Mouse (Mus musculus): ENCODE measurements around the gene Gtpbp4. TPM values are rescaled to one million over a fixed set of nuclear protein-coding genes. Genes with fewer than 3 reads are reported as not detected.
"Not testable (repeated sequence)": the region's sequence is repeated elsewhere in the genome, so short reads cannot be mapped to it uniquely, and the experiment has no call there.

Gene Gtpbp4
- polyA plus RNA-seq, 1 experiment = 172 TPM

DNA sequence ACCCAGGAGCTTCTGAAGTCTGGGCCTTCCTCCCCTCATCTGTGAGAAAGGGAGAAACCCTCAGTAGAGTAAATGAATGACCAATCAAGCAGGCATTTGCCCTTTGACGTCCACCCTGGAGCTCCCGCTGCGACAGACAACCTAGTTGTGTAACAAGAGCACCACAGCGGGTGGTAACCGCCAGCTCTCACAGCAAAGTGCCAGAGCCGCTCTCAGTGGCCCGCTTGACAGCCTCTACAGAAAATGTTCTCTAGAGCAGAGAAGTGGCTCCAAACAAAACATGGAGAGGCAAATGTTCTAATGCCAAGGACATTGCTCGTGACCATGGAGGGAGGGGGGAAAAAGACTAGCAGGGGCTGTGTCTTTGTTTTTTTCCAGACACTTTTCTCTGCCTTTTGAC lies 21.3 kb upstream of the Gtpbp4 start:
- no peak overlapping the region for H3K4me3 ChIP-seq (ENCODE audit: low read depth, low read length)
- H3K9me3 ChIP-seq (replicated peaks; ENCODE audit: control insufficient read depth, insufficient read depth, low read length, poor library complexity, severe bottlenecking) = no peaks in the 10 kb centered on the region
- H3K27me3 ChIP-seq (ENCODE audit: control insufficient read depth, insufficient read depth, low read length, poor library complexity, severe bottlenecking) = no peaks in the 10 kb centered on the region; the same call in 1 of the 2 replicates
- no peak overlapping the region for H3K27ac ChIP-seq (ENCODE audit: insufficient read depth, low read length)
- no peaks in the 10 kb centered on the region for H3K36me3 ChIP-seq (ENCODE audit: control insufficient read depth, insufficient read depth, low read length, poor library complexity, severe bottlenecking)
- no peak overlapping the region for H3K9ac ChIP-seq (ENCODE audit: low read depth, poor library complexity, severe bottlenecking)
- H3K4me1 ChIP-seq (ENCODE audit: control insufficient read depth, insufficient read depth, low read length) = peaks cover 1% of the 10 kb centered on the region
- TF ChIP-seq CTCF (IDR thresholded peaks at IDR 0.05; ENCODE audit: low read depth, low read length) = no peak
- peak; percentile 78; the same call in 1 of the 2 replicates for TF ChIP-seq EP300 (IDR thresholded peaks at IDR 0.05; ENCODE audit: insufficient read depth, low read depth, low read length)

DNA sequence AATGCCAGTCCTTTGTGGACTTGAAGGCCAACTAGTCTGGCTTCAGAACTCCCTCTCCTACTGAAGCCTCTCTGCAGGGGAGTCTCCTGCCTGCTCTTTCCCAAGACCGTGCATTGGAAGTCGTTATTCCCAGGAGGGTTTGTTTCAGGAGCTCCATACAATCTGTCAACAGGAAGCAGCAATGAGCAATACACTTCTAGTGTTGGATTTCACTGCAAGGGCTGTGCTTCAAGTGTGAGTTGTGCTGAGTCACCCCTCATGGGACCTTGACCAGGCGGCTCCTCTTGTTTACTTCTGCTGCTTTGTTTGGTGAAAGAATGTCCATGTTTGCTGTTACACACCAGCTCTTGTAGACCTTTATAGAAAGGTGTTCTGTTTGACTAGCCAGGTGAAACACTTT lies 18.5 kb upstream of the Gtpbp4 start:
- Histone ChIP-seq H3K27ac (ENCODE audit: insufficient read depth, low read length) (0 out of 2 replicates have a peak overlapping the region, but pooled peaks have one; percentile 25), H3K27me3 (ENCODE audit: control insufficient read depth, insufficient read depth, low read length, poor library complexity, severe bottlenecking) (no peaks in the 10 kb centered on the region; the same call in 1 of the 2 replicates), H3K9ac (ENCODE audit: low read depth, poor library complexity, severe bottlenecking) (no peak overlapping the region), H3K36me3 (ENCODE audit: control insufficient read depth, insufficient read depth, low read length, poor library complexity, severe bottlenecking) (no peaks in the 10 kb centered on the region), H3K4me1 (ENCODE audit: control insufficient read depth, insufficient read depth, low read length) (peaks cover 1% of the 10 kb centered on the region), H3K9me3 (replicated peaks; ENCODE audit: control insufficient read depth, insufficient read depth, low read length, poor library complexity, severe bottlenecking) (no peaks in the 10 kb centered on the region), H3K4me3 (ENCODE audit: low read depth, low read length) (no peak overlapping the region)
- no peak for TF ChIP-seq CTCF (IDR thresholded peaks at IDR 0.05; ENCODE audit: low read depth, low read length)
- no peak for TF ChIP-seq POLR2A (IDR thresholded peaks at IDR 0.05; ENCODE audit: insufficient read depth, low read length)
- 0 out of 2 replicates have a peak, but pooled peaks have one; percentile 59 for TF ChIP-seq EP300 (IDR thresholded peaks at IDR 0.05; ENCODE audit: insufficient read depth, low read depth, low read length)

DNA sequence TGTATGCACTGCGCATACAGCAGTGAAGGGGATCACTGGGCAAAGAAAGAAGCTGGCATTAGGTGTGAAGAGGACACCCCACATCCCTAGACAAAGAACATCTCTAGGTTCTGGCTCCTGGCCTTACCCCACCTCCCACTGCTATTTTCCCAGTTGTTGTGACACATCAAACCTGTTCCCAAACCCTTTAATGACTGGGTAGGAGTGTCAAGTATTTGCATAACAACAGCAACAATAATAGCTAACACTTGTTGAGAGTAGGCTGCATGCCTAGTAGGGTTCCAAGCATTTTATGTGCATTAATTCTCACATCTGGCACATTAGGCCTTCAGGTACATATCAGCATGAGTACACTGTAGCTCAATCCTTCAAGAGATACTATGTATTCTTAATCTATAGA lies 17.6 kb upstream of the Gtpbp4 start:
- H3K9ac ChIP-seq (ENCODE audit: low read depth, poor library complexity, severe bottlenecking) = no peak overlapping the region
- peaks cover 1% of the 10 kb centered on the region for H3K4me1 ChIP-seq (ENCODE audit: control insufficient read depth, insufficient read depth, low read length)
- no peak overlapping the region for H3K27ac ChIP-seq (ENCODE audit: insufficient read depth, low read length)
- no peaks in the 10 kb centered on the region for H3K36me3 ChIP-seq (ENCODE audit: control insufficient read depth, insufficient read depth, low read length, poor library complexity, severe bottlenecking)
- H3K4me3 ChIP-seq (ENCODE audit: low read depth, low read length) = no peak overlapping the region
- no peaks in the 10 kb centered on the region; the same call in 1 of the 2 replicates for H3K27me3 ChIP-seq (ENCODE audit: control insufficient read depth, insufficient read depth, low read length, poor library complexity, severe bottlenecking)
- TF ChIP-seq CTCF (IDR thresholded peaks at IDR 0.05; ENCODE audit: low read depth, low read length) (no peak), EP300 (IDR thresholded peaks at IDR 0.05; ENCODE audit: insufficient read depth, low read depth, low read length) (no peak), POLR2A (IDR thresholded peaks at IDR 0.05; ENCODE audit: insufficient read depth, low read length) (no peak)
- no peaks in the 10 kb centered on the region for H3K9me3 ChIP-seq (replicated peaks; ENCODE audit: control insufficient read depth, insufficient read depth, low read length, poor library complexity, severe bottlenecking)

DNA sequence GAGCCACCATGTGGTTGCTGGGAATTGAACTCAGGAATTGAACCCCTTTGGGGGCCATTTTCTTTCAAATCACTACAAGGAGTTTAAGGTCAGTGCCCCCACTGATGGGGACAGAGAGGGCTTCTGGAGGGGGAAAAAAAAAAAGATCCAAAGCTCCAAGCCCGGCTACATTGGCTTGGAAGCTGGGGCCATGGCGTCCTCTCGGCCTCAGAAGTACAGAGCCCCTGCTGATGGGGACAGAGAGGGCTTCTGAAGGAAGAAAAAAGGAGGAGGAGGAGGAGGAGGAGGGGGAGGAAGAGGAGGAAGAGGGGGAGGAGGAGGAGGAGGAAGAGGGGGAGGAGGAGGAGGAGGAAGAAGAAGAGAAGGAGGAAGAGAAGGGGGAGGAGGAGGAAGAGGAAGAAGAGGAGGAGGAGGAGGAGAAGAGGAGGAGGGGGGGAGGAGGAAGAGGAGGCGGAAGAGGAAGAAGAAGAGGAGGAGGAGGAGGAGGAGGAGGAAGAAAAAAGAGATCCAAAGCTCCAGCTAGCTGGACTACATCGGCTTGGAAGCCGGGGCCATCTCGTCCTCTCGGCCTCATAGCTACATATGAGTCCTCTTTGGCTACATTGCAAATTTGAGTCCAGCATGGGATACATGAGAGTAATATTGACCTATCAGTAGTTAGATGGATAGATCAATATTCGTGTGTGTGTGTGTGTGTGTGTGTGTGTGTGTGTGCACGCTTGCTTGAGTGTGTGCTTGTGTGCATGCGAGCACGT lies 15.9 kb upstream of the Gtpbp4 start:
- H3K4me3 ChIP-seq (ENCODE audit: low read depth, low read length) = no peak overlapping the region
- H3K36me3 ChIP-seq (ENCODE audit: control insufficient read depth, insufficient read depth, low read length, poor library complexity, severe bottlenecking) = no peaks in the 10 kb centered on the region
- no peaks in the 10 kb centered on the region; the same call in 1 of the 2 replicates for H3K27me3 ChIP-seq (ENCODE audit: control insufficient read depth, insufficient read depth, low read length, poor library complexity, severe bottlenecking)
- H3K27ac ChIP-seq (ENCODE audit: insufficient read depth, low read length) = no peak overlapping the region
- no peaks in the 10 kb centered on the region for H3K4me1 ChIP-seq (ENCODE audit: control insufficient read depth, insufficient read depth, low read length)
- TF ChIP-seq POLR2A (IDR thresholded peaks at IDR 0.05; ENCODE audit: insufficient read depth, low read length) (no peak), CTCF (IDR thresholded peaks at IDR 0.05; ENCODE audit: low read depth, low read length) (no peak), EP300 (IDR thresholded peaks at IDR 0.05; ENCODE audit: insufficient read depth, low read depth, low read length) (no peak)
- H3K9ac ChIP-seq (ENCODE audit: low read depth, poor library complexity, severe bottlenecking) = no peak overlapping the region
- no peaks in the 10 kb centered on the region for H3K9me3 ChIP-seq (replicated peaks; ENCODE audit: control insufficient read depth, insufficient read depth, low read length, poor library complexity, severe bottlenecking)

DNA sequence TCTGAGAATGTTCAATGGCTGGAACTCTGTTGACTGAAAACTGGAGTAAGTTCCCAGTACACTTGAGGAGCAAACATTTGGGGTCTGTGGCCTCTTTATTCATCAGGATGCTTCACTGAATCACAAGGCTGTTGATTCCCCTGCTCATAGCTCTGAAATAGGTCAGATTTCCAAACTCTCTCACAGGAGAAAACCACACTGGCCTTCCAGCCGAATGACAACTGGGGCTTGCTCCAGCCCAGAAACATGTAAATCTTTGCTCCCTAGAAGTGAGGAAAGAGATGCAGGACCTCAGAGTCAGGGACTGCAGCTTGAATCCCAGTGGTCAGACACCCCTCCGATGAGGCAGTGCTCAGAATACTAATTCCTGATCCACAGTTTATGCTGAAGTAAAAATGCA lies 7.4 kb upstream of the Gtpbp4 start:
- peak overlapping the region; percentile 19; the same call in 1 of the 2 replicates for H3K27ac ChIP-seq (ENCODE audit: insufficient read depth, low read length)
- TF ChIP-seq POLR2A (IDR thresholded peaks at IDR 0.05; ENCODE audit: insufficient read depth, low read length) (no peak), CTCF (IDR thresholded peaks at IDR 0.05; ENCODE audit: low read depth, low read length) (no peak), EP300 (IDR thresholded peaks at IDR 0.05; ENCODE audit: insufficient read depth, low read depth, low read length) (no peak)
- no peak overlapping the region for H3K9ac ChIP-seq (ENCODE audit: low read depth, poor library complexity, severe bottlenecking)
- no peaks in the 10 kb centered on the region for H3K9me3 ChIP-seq (replicated peaks; ENCODE audit: control insufficient read depth, insufficient read depth, low read length, poor library complexity, severe bottlenecking)
- no peaks in the 10 kb centered on the region for H3K27me3 ChIP-seq (ENCODE audit: control insufficient read depth, insufficient read depth, low read length, poor library complexity, severe bottlenecking)
- peaks cover 3% of the 10 kb centered on the region for H3K4me1 ChIP-seq (ENCODE audit: control insufficient read depth, insufficient read depth, low read length)
- no peak overlapping the region for H3K4me3 ChIP-seq (ENCODE audit: low read depth, low read length)
- no peaks in the 10 kb centered on the region for H3K36me3 ChIP-seq (ENCODE audit: control insufficient read depth, insufficient read depth, low read length, poor library complexity, severe bottlenecking)

DNA sequence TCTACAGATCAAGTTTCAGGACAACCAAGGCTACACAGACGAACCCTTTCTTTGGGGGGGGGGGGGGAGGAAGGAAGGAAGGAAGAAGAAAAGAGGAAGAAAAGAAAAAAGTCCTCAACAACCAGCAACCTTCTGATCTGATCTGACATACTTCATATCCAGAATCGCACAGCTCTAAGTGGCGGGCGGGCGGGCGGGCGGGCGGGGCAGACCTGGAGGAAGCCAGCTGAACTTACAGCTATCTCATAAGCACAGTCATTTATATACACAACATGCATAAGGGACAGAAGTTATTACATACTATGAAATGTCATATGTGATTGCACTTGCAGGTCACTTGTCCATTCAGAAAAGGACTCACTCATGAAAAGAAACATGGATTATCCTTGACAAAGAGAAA lies 3.6 kb upstream of the Gtpbp4 start:
- H3K9me3 ChIP-seq (replicated peaks; ENCODE audit: control insufficient read depth, insufficient read depth, low read length, poor library complexity, severe bottlenecking) = no peaks in the 10 kb centered on the region
- no peaks in the 10 kb centered on the region for H3K36me3 ChIP-seq (ENCODE audit: control insufficient read depth, insufficient read depth, low read length, poor library complexity, severe bottlenecking)
- H3K4me3 ChIP-seq (ENCODE audit: low read depth, low read length) = no peak overlapping the region
- no peaks in the 10 kb centered on the region for H3K27me3 ChIP-seq (ENCODE audit: control insufficient read depth, insufficient read depth, low read length, poor library complexity, severe bottlenecking)
- H3K4me1 ChIP-seq (ENCODE audit: control insufficient read depth, insufficient read depth, low read length) = peaks cover 3% of the 10 kb centered on the region
- no peak for TF ChIP-seq POLR2A (IDR thresholded peaks at IDR 0.05; ENCODE audit: insufficient read depth, low read length)
- no peak for TF ChIP-seq EP300 (IDR thresholded peaks at IDR 0.05; ENCODE audit: insufficient read depth, low read depth, low read length)
- TF ChIP-seq CTCF (IDR thresholded peaks at IDR 0.05; ENCODE audit: low read depth, low read length) = no peak
- no peak overlapping the region for H3K9ac ChIP-seq (ENCODE audit: low read depth, poor library complexity, severe bottlenecking)
- no peak overlapping the region for H3K27ac ChIP-seq (ENCODE audit: insufficient read depth, low read length)

DNA sequence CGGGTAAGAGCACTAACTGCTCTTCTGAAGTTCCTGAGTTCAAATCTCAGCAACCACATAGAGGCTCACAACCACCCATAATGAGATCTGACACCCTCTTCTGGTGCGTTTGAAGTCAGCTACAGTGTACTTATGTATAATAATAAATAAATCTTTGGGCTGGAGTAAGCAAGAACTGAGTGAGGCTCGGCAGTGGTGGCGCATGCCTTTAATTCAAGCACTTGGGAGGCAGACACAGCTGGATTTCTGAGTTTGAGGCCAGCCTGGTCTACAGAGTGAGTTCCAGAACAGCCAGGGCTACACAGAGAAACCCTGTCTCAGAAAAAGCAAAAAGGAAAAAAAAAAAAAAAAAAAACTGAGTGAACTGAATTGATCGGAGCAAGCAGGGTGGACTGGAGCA lies 1.3 kb upstream of the Gtpbp4 start:
- H3K36me3 ChIP-seq (ENCODE audit: control insufficient read depth, insufficient read depth, low read length, poor library complexity, severe bottlenecking); H3K27me3 ChIP-seq (ENCODE audit: control insufficient read depth, insufficient read depth, low read length, poor library complexity, severe bottlenecking); H3K9me3 ChIP-seq (replicated peaks; ENCODE audit: control insufficient read depth, insufficient read depth, low read length, poor library complexity, severe bottlenecking); H3K4me3 ChIP-seq (ENCODE audit: low read depth, low read length); H3K27ac ChIP-seq (ENCODE audit: insufficient read depth, low read length); H3K4me1 ChIP-seq (ENCODE audit: control insufficient read depth, insufficient read depth, low read length); H3K9ac ChIP-seq (ENCODE audit: low read depth, poor library complexity, severe bottlenecking): not testable (repeated sequence)
